In genomic region chr17:17409601-17410000, GRCm38 (mm10) we compare ENCODE assay signal across 9 mouse cellular contexts. TPM values are rescaled to one million over a fixed set of nuclear protein-coding genes. Genes with fewer than 3 reads are reported as not detected.
DNase-seq lines count a peak whose midpoint lies in the region; ATAC-seq and TF ChIP-seq lines count a peak whose summit lies in the region.
"Had no signal": no experiment of that assay in that cellular context is flagged by ENCODE, and none has a peak within 500 bp of the region (broad histone marks: within the 10 kb centered on the region; RNA-seq: fewer than 3 reads in every experiment).

No protein-coding gene starts in this region.

- no peaks in the 10 kb centered on the region for H3K9me3 ChIP-seq in kidney, embryonic 15.5 days (replicated peaks)
- H3K9me3 ChIP-seq in hindbrain, embryonic 11.5 days (ENCODE audit: control insufficient read depth, low read length) = no peaks in the 10 kb centered on the region
- no peaks in the 10 kb centered on the region for H3K9me3 ChIP-seq in midbrain, embryonic 14.5 days (ENCODE audit: control insufficient read depth, low read length)

- H3K36me3 ChIP-seq in kidney, embryonic 15.5 days = no peaks in the 10 kb centered on the region
- H3K36me3 ChIP-seq in hindbrain, embryonic 11.5 days (ENCODE audit: control insufficient read depth, insufficient read depth, low read length) = no peaks in the 10 kb centered on the region
- H3K36me3 ChIP-seq in midbrain, embryonic 14.5 days (ENCODE audit: control insufficient read depth, insufficient read depth, low read length) = no peaks in the 10 kb centered on the region

- peak; percentile 77; the same call in 1 of the 2 replicates for ATAC-seq in kidney, embryonic 15.5 days (replicated peaks; ENCODE audit: low FRiP score)
- peak; percentile 55; the same call in 1 of the 2 replicates for ATAC-seq in hindbrain, embryonic 11.5 days (ENCODE audit: low FRiP score)
- ATAC-seq in midbrain, embryonic 14.5 days (ENCODE audit: low FRiP score, low TSS enrichment) = 0 out of 2 replicates have a peak, but pooled peaks have one; percentile 38

- 15% methylated on average over 2 of the region's 2 CpGs for WGBS in kidney, embryonic 15.5 days
- 4% methylated on average over 2 of the region's 2 CpGs for WGBS in hindbrain, embryonic 11.5 days
- 0% methylated on average over 2 of the region's 2 CpGs for whole genome bisulfite sequencing in midbrain, embryonic 14.5 days

- peak overlapping the region; percentile 58 for H3K27ac ChIP-seq in kidney, embryonic 15.5 days
- peak overlapping the region; percentile 4 for H3K27ac ChIP-seq in hindbrain, embryonic 11.5 days (ENCODE audit: low read depth, low read length)
- 0 out of 2 replicates have a peak overlapping the region, but pooled peaks have one; percentile 49 for H3K27ac ChIP-seq in midbrain, embryonic 14.5 days (replicated peaks; ENCODE audit: low read depth, low read length)

- peaks cover 9% of the 10 kb centered on the region; the same call in 1 of the 2 replicates for H3K4me1 ChIP-seq in kidney, embryonic 15.5 days
- H3K4me1 ChIP-seq in hindbrain, embryonic 11.5 days (replicated peaks; ENCODE audit: control insufficient read depth, insufficient read depth, low read length) = no peaks in the 10 kb centered on the region
- H3K4me1 ChIP-seq in midbrain, embryonic 14.5 days (ENCODE audit: control insufficient read depth, insufficient read depth, low read length) = peaks cover 10% of the 10 kb centered on the region

- H3K9ac ChIP-seq in kidney, embryonic 15.5 days = no peak overlapping the region
- H3K9ac ChIP-seq in hindbrain, embryonic 11.5 days (ENCODE audit: low read depth, low read length) = no peak overlapping the region
- H3K9ac ChIP-seq in midbrain, embryonic 14.5 days (replicated peaks; ENCODE audit: low read length) = no peak overlapping the region

- H3K4me2 ChIP-seq in kidney, embryonic 15.5 days = no peak overlapping the region
- no peak overlapping the region for H3K4me2 ChIP-seq in hindbrain, embryonic 11.5 days (replicated peaks; ENCODE audit: low read depth, low read length)
- H3K4me2 ChIP-seq in midbrain, embryonic 14.5 days (ENCODE audit: low read length) = no peak overlapping the region

- TF ChIP-seq POLR2A in brain, embryonic 14.5 days (IDR thresholded peaks at IDR 0.05; ENCODE audit: borderline replicate concordance, extremely low read depth, insufficient read depth, insufficient read length, poor library complexity, severe bottlenecking) = no peak

- no peaks in the 10 kb centered on the region for H3K27me3 ChIP-seq in kidney, embryonic 15.5 days
- H3K27me3 ChIP-seq in hindbrain, embryonic 11.5 days (ENCODE audit: control insufficient read depth, insufficient read depth, low read length) = no peaks in the 10 kb centered on the region
- no peaks in the 10 kb centered on the region for H3K27me3 ChIP-seq in midbrain, embryonic 14.5 days (ENCODE audit: control insufficient read depth, insufficient read depth, low read length)

- DNase-seq in kidney, postnatal 36 days = no peak
- DNase-seq in brain, embryonic 14.5 days (ENCODE audit: low read depth) = peak; percentile 72
- DNase-seq in hindbrain, embryonic 11.5 days (ENCODE audit: low spot score) = peak; percentile 49
- peak; percentile 50 for DNase-seq in midbrain, embryonic 14.5 days
- no peak for DNase-seq in spleen, adult 18-20 months
- no peak for DNase-seq in MN1 (ENCODE audit: low spot score)
- DNase-seq in testis, postnatal 14 days (ENCODE audit: low spot score) = no peak
- DNase-seq: heart, adult 18-20 months had no signal

- no peak overlapping the region for H3K4me3 ChIP-seq in kidney, embryonic 15.5 days (replicated peaks)
- H3K4me3 ChIP-seq in hindbrain, embryonic 11.5 days (ENCODE audit: low read depth, low read length) = no peak overlapping the region
- no peak overlapping the region for H3K4me3 ChIP-seq in midbrain, embryonic 14.5 days (replicated peaks; ENCODE audit: low read depth, low read length)

- TF ChIP-seq CTCF in brain, embryonic 14.5 days (IDR thresholded peaks at IDR 0.05; ENCODE audit: borderline replicate concordance, extremely low read depth, insufficient read depth, insufficient read length) = peak; percentile 39; the same call in 1 of the 2 replicates

RNA-seq across cellular contexts. Expression of gene Lix1, which starts 7.1 kb away (rescaled TPM):
- 5.8 and 8.5 TPM in 2 replicates for polyA plus RNA-seq in kidney, embryonic 15.5 days (2015; fragmentation: Nextera tagmentation; extraction: Ambion mirVana)
- polyA plus RNA-seq in brain, embryonic 14.5 days (2012; rRNA removed) = 10.3 and 15.1 TPM in 2 replicates
- 21.1 and 26.9 TPM in 2 replicates for polyA plus RNA-seq in hindbrain, embryonic 11.5 days (2014; fragmentation: Nextera tagmentation; extraction: Ambion mirVana)
- polyA plus RNA-seq in midbrain, embryonic 14.5 days (2014; fragmentation: Nextera tagmentation; extraction: Ambion mirVana) = 8.1 and 9.2 TPM in 2 replicates

RNA-seq across cellular contexts. Expression of gene Riok2, which starts 35.5 kb away (rescaled TPM):
- polyA plus RNA-seq in kidney, embryonic 15.5 days (2015; fragmentation: Nextera tagmentation; extraction: Ambion mirVana) = 32.7 and 33.7 TPM in 2 replicates
- 24.7 and 29.3 TPM in 2 replicates for polyA plus RNA-seq in brain, embryonic 14.5 days (2012; rRNA removed)
- 33.8 and 34.1 TPM in 2 replicates for polyA plus RNA-seq in hindbrain, embryonic 11.5 days (2014; fragmentation: Nextera tagmentation; extraction: Ambion mirVana)
- 24.0 and 26.2 TPM in 2 replicates for polyA plus RNA-seq in midbrain, embryonic 14.5 days (2014; fragmentation: Nextera tagmentation; extraction: Ambion mirVana)

Comparison
In these comparisons a context has a peak if more than half of its experiments do, and no peak if none do; other contexts are left out.
1. H3K27ac ChIP-seq: peak in every context shown above with its lines; median percentile 58 in kidney, embryonic 15.5 days; 49 in midbrain, embryonic 14.5 days; 4 in hindbrain, embryonic 11.5 days.
2. DNase-seq: peak in brain, embryonic 14.5 days (single experiment), hindbrain, embryonic 11.5 days (single experiment) and midbrain, embryonic 14.5 days (single experiment); none in kidney, postnatal 36 days (0 of 2), spleen, adult 18-20 months (0 of 2), MN1 (single experiment) and testis, postnatal 14 days (single experiment).
3. Peak in every context shown above with its lines, with median percentiles within 50 percentile points of each other: ATAC-seq.